Mouse (Mus musculus) kidney, postnatal 36 days (tissue): ENCODE data around the gene Sesn1.
"Not testable (repeated sequence)": the region's sequence is repeated elsewhere in the genome, so short reads cannot be mapped to it uniquely, and the experiment has no call there.

Experiments used
- DNase-seq, 2 experiments: peaks; one replicate each; pipeline ENCODE4 v3.0.0; 2021 to 2022; ENCODE audit warnings: mixed read lengths in 2 of 2

Sesn1 gene

DNA sequence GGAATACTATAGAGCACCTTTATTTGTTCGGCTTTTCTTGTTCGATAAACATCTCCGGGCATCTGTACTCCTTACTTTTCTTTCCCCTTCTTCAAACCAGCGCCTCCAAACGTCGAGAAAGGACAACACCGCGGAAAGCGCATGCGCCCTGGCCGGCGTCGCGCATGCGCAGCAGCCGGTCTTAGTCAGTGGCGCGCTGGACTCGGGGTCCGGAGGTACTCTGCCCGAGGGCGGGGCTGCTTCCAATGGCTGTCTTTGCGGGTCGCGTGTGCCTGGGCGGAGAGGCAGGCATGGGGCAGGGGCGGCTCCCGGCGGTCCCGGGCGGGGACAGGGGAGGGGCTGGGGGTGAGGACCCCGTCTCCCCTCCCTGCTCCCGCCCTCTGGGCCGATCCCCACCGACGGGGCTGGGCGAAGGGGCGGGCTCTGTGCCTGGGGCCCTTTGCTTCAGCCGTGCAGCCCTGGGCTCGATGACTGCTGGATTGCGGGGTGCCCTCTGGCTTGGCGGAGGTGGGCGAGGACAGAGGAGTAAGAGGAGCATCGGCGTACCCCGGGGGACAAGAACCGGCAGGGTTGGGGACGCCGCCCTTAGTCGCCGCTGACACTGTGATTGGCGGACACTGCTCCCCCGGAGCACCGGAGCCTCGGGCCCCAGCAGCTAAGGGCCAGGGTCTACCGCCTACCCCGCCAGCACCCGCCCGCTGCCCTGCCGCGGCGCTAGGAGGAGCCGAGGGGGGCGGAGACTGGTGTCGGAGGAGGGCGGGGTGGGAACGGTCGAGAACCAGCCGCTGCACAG is at the start of gene Sesn1, which contains the start of gene Cep57l1:
TSS of gene Sesn1 (plus strand) at position 165 of the 793 bp plus-strand sequence.
TSS of gene Cep57l1 (minus strand) at position 101 of the 793 bp plus-strand sequence.
- DNase-seq = peak; percentile 96 to 97

GRCm38 (mm10) chr10:41760866-41761265 is 48.9 kb upstream of the Sesn1 start:
- no peak for DNase-seq

DNA sequence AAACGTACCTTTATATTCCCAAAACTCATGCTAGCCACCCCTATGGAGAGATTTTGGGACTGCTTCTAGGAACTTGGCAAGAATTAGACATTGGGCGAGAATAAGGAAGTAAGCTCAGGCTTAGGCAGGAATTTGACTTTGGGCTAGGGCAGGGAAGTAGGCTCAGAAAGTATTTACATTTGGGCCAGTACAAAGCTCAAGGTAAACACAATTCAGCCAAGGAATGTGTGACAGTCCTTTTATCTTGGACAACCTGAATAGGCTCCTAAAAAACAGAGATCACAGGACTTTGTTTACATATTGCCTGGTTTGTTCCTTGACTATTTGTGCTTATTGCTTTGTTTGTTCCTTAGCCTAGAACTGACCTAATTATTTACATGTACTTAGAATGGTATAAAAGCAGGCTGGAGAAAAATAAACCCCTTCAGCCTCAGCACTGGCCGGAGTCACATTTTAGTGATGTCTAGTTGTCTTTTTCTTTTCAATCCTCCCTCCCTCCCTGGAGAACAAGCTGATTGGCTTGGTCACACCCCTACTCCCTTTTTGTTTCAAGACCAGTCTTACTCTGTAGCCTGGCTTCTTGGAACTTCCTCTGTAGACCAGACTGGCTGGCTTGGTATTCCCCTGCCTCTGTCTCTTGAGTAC is 45.9 kb upstream of the Sesn1 start:
- no peak for DNase-seq

DNA sequence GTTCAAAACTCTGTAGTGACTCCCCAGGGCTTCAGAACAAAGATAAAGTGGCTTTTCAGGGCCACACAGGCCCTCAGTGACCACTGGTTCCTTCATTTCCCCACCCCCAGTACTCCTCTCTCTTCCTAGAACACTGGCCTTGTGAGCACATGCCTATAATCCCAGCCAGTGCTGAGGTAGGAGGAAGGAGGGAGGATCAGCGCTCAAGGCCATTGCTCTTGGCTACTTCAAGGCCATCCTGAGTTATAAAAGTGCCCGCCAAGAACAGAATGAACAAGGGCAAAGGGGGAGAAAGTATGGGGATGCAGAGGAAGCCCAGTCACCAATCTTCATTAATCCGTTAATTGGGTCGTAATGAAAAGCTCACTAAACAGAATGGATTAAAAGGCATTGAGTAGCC is 44.1 kb upstream of the Sesn1 start:
- no peak for DNase-seq

GRCm38 (mm10) chr10:41766280-41766679 is 43.5 kb upstream of the Sesn1 start:
- DNase-seq = no peak

DNA sequence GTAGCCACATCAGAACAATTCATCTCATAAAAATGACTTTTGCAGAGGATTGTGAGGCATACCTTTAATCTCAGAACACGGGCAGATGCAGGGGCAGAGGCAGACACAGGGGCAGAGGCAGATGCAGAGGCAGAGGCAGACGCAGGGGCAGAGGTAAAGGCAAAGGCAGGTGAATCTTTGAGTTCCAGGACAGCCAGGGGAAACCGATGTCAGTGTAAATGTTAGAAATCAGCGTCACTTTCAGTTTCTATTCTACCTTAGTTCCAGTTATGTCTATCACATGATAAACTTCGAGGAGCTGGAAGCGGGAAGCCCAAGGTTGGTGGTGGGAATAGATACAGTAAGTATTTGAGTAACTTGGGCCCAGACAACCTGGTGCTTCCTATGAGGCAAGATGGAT is 42.5 kb upstream of the Sesn1 start:
- no peak for DNase-seq

DNA sequence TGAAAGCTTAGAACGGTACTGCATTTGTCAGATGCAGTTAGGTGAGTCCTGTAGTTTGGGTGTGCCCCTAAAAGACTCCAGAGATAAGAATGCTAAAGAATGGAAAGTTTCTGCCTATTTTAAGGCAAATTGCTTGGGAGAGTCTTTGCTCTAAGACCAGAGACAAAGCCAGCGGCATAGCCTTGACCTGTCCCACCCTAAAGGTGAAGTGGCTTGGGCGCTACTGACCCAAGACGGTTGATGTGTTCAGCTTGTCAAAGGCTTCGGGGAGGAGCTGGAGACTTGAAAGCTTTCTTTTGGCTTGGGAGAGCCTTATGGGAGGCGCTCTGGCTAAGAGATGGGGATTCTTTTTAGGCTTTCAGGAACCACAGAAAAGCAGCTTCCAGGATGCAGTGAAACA is 17.4 kb upstream of the Sesn1 start:
- DNase-seq = no peak

GRCm38 (mm10) chr10:41797253-41797652 is 12.5 kb upstream of the Sesn1 start:
- no peak for DNase-seq

GRCm38 (mm10) chr10:41803467-41803866 is 6.3 kb upstream of the Sesn1 start:
- DNase-seq = peak in 1 of 2 experiments; percentile 16

DNA sequence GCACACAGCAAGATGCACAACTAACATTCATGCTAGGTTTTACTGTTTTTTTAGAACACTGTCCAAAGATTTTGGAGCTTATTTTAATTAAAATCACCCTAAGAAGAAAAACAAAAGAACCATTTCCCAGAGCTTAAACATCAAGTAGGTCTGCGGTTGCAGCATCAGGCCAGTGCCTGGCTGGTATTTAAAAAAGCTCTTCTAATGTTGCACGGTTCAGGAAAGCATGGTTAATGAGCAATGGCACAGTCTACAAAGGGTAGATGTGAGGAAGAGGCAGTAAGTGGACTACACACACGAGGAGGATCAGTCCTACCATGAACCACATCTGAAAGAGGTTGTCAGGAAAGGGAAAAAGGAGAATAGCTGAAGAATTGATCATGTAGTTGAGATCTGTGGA is 5.0 kb upstream of the Sesn1 start:
- DNase-seq = no peak

- DNase-seq = no peak
Measured at GRCm38 (mm10) chr10:41805729-41806355, 3.9 kb upstream of the Sesn1 start.

- DNase-seq = peak; percentile 90 to 94
Measured at GRCm38 (mm10) chr10:41809080-41809770, 510 bp upstream of the Sesn1 start.

DNA sequence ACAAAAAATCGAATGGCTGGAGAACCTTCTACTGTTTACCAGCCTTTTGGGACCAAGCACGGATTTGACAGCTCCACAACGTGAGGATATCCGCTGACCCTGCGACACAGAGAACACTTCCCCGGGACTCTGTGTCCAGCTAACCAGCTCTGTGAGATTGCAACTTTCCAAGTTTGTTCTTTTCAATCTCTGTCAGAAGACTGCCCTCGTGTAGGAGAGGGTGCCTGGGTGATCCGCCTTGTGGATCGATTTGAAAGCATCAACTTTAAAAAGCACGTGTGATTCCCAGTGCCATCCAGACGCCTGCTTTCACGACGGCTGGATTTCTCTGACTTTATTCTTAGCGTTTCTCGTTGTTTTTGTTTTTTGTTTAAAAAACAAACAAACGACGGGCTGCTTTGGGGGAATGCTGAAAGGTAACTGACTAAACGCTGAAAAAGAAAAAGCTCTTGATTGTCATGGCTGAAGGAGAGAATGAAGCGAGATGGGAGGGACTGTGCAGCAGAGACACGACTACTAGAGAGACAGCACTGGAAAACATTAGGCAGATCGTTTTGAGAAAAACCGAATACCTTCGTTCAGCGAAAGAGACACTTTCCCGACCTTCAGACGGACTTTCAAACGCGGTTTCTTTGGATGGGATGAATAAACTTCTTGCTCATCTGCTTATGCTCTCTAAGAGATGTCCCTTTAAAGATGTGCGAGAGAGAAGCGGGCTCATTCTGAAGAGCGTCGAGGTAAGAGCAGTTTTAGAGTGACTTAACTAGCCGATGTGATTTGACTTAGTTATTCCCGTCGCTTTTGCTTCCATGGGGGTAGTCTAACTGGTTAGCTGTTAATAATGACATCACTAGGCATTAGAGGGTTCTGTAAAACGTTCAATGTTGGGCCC is 1.1 kb downstream of the Sesn1 start:
- no peak for DNase-seq

DNA sequence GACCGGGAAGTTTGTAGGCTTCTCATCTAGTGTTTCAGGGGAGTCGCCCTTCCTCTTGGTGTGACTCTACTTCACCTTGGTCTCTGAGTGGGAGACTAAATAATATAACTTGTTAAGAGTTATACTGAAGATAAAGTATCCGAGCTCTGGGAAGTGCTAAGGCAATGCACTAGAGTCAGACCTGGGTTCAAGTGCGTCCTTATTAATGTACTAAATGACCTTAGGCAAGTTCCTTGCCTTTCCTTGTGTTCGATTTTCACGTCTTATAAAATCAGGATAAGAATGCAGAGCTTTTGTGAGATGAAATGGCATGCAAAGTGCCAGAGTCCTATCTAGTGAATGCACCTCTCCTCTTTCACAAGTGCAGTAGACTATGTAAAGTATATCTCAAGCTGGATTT is 2.8 kb downstream of the Sesn1 start:
- no peak for DNase-seq

DNA sequence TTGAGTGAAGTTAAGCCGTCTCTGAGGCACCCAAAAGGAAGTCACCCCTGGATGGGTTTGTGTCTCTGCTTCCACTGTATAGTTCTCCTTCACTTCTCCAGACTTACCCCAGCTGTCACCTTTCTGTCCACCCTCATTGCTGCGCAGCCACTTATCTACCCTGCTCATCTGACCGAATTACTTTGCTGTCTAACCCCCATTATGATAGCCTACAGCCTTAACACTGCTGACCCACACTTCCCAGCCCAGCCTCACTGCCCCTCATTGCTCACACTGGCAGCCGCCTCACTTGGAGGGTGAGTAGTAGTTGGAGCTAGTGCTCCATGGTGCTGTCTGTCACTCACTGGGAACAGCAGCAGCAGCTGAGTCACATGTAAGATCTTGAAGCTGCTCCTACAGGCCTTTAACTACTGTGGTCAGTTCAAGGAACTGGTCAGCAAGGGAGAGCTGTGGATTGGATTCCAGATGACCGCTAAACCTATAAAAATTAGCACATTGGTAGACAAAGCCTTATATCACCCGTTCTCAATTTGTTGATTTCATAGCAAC is 4.6 kb downstream of the Sesn1 start:
- no peak for DNase-seq

DNA sequence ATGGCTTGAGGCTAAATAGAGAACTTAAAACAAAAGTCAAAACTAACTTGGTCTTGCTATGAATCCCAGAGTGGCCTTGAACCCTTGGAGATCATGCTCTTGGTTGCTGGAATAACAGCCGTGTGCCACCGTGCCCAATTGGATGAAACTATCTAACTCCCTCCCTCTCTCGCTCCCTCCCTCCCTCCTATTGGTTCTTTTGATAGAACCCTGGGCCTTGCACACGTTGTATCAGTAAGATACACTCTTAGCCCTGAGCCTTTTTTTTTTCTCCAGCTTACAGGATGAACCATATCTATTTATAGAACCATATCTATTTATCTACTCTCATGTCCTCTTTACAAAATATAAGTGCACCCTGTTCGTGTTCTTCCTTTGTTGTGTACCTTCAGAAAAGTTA is 6.8 kb downstream of the Sesn1 start:
- no peak for DNase-seq

GRCm38 (mm10) chr10:41818036-41818732 is 8.4 kb downstream of the Sesn1 start:
- no peak for DNase-seq

DNA sequence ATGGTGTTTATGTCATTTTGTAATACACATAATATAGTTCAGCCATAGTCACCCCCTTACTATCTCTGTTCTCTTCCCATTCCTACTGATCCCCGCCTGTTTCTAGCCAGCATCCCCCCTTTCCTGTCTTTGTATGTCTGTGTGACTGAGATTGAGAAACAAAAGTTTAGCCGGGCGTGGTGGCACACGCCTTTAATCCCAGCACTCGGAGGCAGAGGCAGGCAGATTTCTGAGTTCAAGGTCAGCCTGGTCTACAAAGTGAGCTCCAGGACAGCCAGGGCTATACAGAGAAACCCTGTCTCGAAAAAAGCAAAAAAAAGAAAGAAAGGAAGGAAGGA is 9.0 kb downstream of the Sesn1 start:
- not testable (repeated sequence) for DNase-seq

DNA sequence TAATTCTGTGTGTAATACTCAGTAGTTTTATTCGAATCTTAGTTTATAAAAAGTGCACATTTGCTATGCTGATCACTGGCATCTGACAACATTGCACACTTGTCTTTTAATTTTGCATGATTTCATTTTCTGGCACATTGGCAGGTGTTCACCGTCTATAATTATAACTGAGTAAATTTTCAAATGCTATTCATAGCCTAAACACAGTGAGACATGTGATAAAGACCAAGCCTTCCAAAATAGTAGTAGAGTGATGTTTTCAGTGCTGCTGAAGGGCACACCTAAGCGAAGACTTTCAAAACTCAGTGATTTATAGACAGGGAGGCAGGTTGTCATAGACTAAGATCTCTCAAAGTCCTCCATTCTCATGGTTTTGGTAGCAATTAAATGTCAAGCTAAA is 9.6 kb downstream of the Sesn1 start:
- no peak for DNase-seq

- DNase-seq = no peak
Measured at GRCm38 (mm10) chr10:41820401-41820800, 10.7 kb downstream of the Sesn1 start.

GRCm38 (mm10) chr10:41821171-41821570 is 11.4 kb downstream of the Sesn1 start:
- DNase-seq = no peak
